Mouse (Mus musculus) brown adipose tissue, adult 24 weeks (tissue): ENCODE measurements around the gene Gm11549. TPM values are rescaled to one million over a fixed set of nuclear protein-coding genes. Genes with fewer than 3 reads are reported as not detected.
A peak's percentile ranks its signal among the peaks of the same experiment; 100 is the strongest.

Experiments used
- H3K27ac ChIP-seq: fragments of 200-500 bp; replicated peaks from 2 replicates; pipeline ENCODE4 v1.5.1; 2012; ENCODE audit warnings: low read depth, mild to moderate bottlenecking, low read length
- H3K4me1 ChIP-seq: fragments of 200-500 bp; 2 replicates; pipeline ENCODE4 v1.6.1; 2012; ENCODE audit warnings: low read length, mixed read lengths; ENCODE audit not compliant: control insufficient read depth, insufficient read depth, insufficient read length
- H3K4me3 ChIP-seq: fragments of 200-500 bp; 2 replicates; pipeline ENCODE4 v1.5.1; 2012; ENCODE audit warnings: low read depth, mild to moderate bottlenecking, low read length, moderate library complexity; ENCODE audit not compliant: insufficient read depth
- polyA plus RNA-seq: library from polyadenylated mRNA; stranded (reverse); fragments of >200 nt; gene quantifications from 2 replicates; pipeline ENCODE4 v1.2.4, GENCODE M21; 2012; ENCODE audit not compliant: missing spikeins, insufficient read depth, insufficient read length

Gm11549 gene
- polyA plus RNA-seq, 1 experiment, result not detected

GRCm38 (mm10) chr3:36478776-36479175, 42.8 kb downstream of the Gm11549 start:
- no peak overlapping the region for H3K4me3 ChIP-seq
- H3K27ac ChIP-seq, result no peak overlapping the region
- H3K4me1 ChIP-seq, result peaks cover 11% of the 10 kb centered on the region

- Histone ChIP-seq H3K27ac (peak overlapping the region; percentile 77), H3K4me3 (peak overlapping the region; percentile 76), H3K4me1 (peaks cover 17% of the 10 kb centered on the region)
Measured at GRCm38 (mm10) chr3:36476261-36477155, 45.1 kb downstream of the Gm11549 start.

DNA sequence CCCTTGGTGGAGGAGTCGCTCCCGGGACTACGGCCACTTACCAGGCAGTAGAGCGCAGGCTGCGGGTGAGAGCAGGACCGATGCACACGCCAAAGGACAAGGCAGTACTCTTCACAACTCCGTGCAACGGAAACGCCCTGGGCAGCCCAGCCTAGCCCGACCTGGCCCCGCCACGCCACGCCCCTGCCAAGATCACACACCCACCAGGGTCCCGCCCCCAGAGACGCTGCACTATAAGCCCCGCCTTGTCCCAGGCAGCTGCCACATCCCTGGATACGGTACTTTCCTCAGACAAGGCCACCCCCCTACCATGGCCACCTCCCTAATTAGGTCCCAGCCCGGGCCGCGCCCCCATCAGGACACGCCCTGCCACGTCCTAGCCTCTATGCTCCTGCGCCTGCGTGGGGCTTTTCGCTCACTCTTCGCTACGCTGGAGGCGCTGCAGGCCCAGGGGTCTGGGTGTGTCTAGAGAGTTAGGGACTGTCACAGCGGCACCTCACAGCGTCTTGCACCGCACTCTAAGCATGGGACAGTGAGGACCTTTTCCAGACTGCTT, 46.0 kb downstream of the Gm11549 start, which contains the start of the genes Anxa5 and 1810062G17Rik:
Anxa5 (minus strand) TSS at position 363 of the 556 bp plus-strand sequence.
1810062G17Rik (plus strand) TSS at position 406 of the 556 bp plus-strand sequence.
- H3K4me1 ChIP-seq, result peaks cover 20% of the 10 kb centered on the region
- H3K27ac ChIP-seq, result peak within 1 kb of the TSS; percentile 86
- peak within 1 kb of the TSS; percentile 76 for H3K4me3 ChIP-seq

GRCm38 (mm10) chr3:36474938-36475483, 46.6 kb downstream of the Gm11549 start:
- Histone ChIP-seq H3K4me1 (peaks cover 23% of the 10 kb centered on the region), H3K4me3 (peak overlapping the region; percentile 76), H3K27ac (peak overlapping the region; percentile 85)

- Histone ChIP-seq H3K4me1 (peaks cover 27% of the 10 kb centered on the region), H3K27ac (peak overlapping the region; percentile 85), H3K4me3 (peak overlapping the region; percentile 76)
Measured at GRCm38 (mm10) chr3:36474421-36474820, 47.2 kb downstream of the Gm11549 start.

GRCm38 (mm10) chr3:36473222-36473621, 48.4 kb downstream of the Gm11549 start:
- Histone ChIP-seq H3K4me3 (peak overlapping the region; percentile 46), H3K4me1 (peaks cover 32% of the 10 kb centered on the region), H3K27ac (0 out of 2 replicates have a peak overlapping the region, but pooled peaks have one; percentile 21)

- H3K4me1 ChIP-seq, result peaks cover 43% of the 10 kb centered on the region
- H3K27ac ChIP-seq, result no peak overlapping the region; the same call in 1 of the 2 replicates
- H3K4me3 ChIP-seq, result peak overlapping the region; percentile 12
Measured at GRCm38 (mm10) chr3:36471856-36472255, 49.8 kb downstream of the Gm11549 start.

- peaks cover 46% of the 10 kb centered on the region for H3K4me1 ChIP-seq
- H3K4me3 ChIP-seq, result no peak overlapping the region
- H3K27ac ChIP-seq, result peak overlapping the region; percentile 34; the same call in 1 of the 2 replicates
Measured at GRCm38 (mm10) chr3:36468871-36469270, 52.7 kb downstream of the Gm11549 start.

DNA sequence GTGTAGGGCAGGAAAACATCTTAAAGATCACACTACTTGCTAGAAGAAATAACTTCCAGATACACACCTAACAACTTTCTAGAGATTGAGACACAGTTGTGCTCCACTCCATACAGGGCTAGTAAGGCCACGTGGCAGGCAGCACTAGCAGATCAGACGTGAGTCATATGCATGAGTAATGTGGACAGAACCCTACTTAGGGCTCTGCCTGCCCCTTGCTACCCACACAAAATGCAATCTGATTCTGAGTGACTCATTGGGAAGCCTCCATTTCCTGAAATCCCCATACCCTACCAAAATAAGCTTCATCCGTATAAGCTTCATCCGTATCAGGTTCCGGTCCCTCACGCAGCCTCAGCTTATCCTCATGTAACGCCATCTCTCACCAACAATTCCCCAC, 54.0 kb downstream of the Gm11549 start:
- H3K4me3 ChIP-seq, result no peak overlapping the region
- no peak overlapping the region for H3K27ac ChIP-seq
- peaks cover 43% of the 10 kb centered on the region for H3K4me1 ChIP-seq

- peaks cover 32% of the 10 kb centered on the region for H3K4me1 ChIP-seq
- H3K27ac ChIP-seq, result no peak overlapping the region
- H3K4me3 ChIP-seq, result no peak overlapping the region
Measured at GRCm38 (mm10) chr3:36465538-36465937, 56.1 kb downstream of the Gm11549 start.

Other genes with a start within 250 kb of the Gm11549 start
- gene Anxa5, start 45.9 kb downstream of the Gm11549 start, polyA plus RNA-seq, result 448 and 597 TPM in 2 replicates
- gene 1810062G17Rik, start 45.9 kb downstream of the Gm11549 start, polyA plus RNA-seq, result 2.1 and 3.8 TPM in 2 replicates
- 27.0 and 31.0 TPM in 2 replicates for gene Exosc9, start 30.8 kb upstream of the Gm11549 start, polyA plus RNA-seq
- gene Ccna2, start 50.3 kb upstream of the Gm11549 start, polyA plus RNA-seq, result 0.79 TPM in 1 of 2 replicates, not detected in the other
- 2.6 and 3.8 TPM in 2 replicates for gene Bbs7, start 91.7 kb upstream of the Gm11549 start, polyA plus RNA-seq
- gene Trpc3, start 168.4 kb upstream of the Gm11549 start, polyA plus RNA-seq, result 0.87 and 2.6 TPM in 2 replicates